Mouse (Mus musculus): ENCODE results near the gene Ppp1r27.
"Not testable (repeated sequence)": the region's sequence is repeated elsewhere in the genome, so short reads cannot be mapped to it uniquely, and the experiment has no call there.

Ppp1r27 gene

GRCm38 (mm10) chr11:120575940-120576339 is 25.0 kb upstream of the Ppp1r27 start:
- DNase-seq (ENCODE audit: low read depth, low spot score), result no peak

GRCm38 (mm10) chr11:120575046-120575445 is 24.1 kb upstream of the Ppp1r27 start:
- no peak for DNase-seq (ENCODE audit: low read depth, low spot score)

- no peak for DNase-seq (ENCODE audit: low read depth, low spot score)
Measured at GRCm38 (mm10) chr11:120574278-120574600, 23.3 kb upstream of the Ppp1r27 start.

GRCm38 (mm10) chr11:120573585-120574277 is 22.8 kb upstream of the Ppp1r27 start:
- DNase-seq (ENCODE audit: low read depth, low spot score), result no peak

- peak; percentile 100 for DNase-seq (ENCODE audit: low read depth, low spot score)
Measured at GRCm38 (mm10) chr11:120572752-120573584, 22.0 kb upstream of the Ppp1r27 start, which contains the start of gene P4hb. Gene P4hb (minus strand): TSS chr11:120573253.

- peak; percentile 43 for DNase-seq (ENCODE audit: low read depth, low spot score)
Measured at GRCm38 (mm10) chr11:120572417-120572751, 21.5 kb upstream of the Ppp1r27 start.

GRCm38 (mm10) chr11:120571754-120572416 is 21.0 kb upstream of the Ppp1r27 start:
- no peak for DNase-seq (ENCODE audit: low read depth, low spot score)

- no peak for DNase-seq (ENCODE audit: low read depth, low spot score)
Measured at GRCm38 (mm10) chr11:120571122-120571521, 20.2 kb upstream of the Ppp1r27 start.

GRCm38 (mm10) chr11:120568324-120568723 is 17.4 kb upstream of the Ppp1r27 start:
- DNase-seq (ENCODE audit: low read depth, low spot score), result no peak

GRCm38 (mm10) chr11:120565114-120565513 is 14.2 kb upstream of the Ppp1r27 start:
- DNase-seq (ENCODE audit: low read depth, low spot score), result no peak

- no peak for DNase-seq (ENCODE audit: low read depth, low spot score)
Measured at GRCm38 (mm10) chr11:120562949-120563348, 12.0 kb upstream of the Ppp1r27 start.

- no peak for DNase-seq (ENCODE audit: low read depth, low spot score)
Measured at GRCm38 (mm10) chr11:120560952-120561728, 10.2 kb upstream of the Ppp1r27 start.

GRCm38 (mm10) chr11:120558843-120559242 is 7.9 kb upstream of the Ppp1r27 start:
- DNase-seq (ENCODE audit: low read depth, low spot score), result not testable (repeated sequence)

GRCm38 (mm10) chr11:120555260-120555659 is 4.3 kb upstream of the Ppp1r27 start:
- DNase-seq (ENCODE audit: low read depth, low spot score), result no peak

- no peak for DNase-seq (ENCODE audit: low read depth, low spot score)
Measured at GRCm38 (mm10) chr11:120554834-120555233, 3.9 kb upstream of the Ppp1r27 start.

- DNase-seq (ENCODE audit: low read depth, low spot score), result no peak
Measured at GRCm38 (mm10) chr11:120552736-120553135, 1.8 kb upstream of the Ppp1r27 start.

GRCm38 (mm10) chr11:120549986-120550809 is 734 bp downstream of the Ppp1r27 start:
- DNase-seq (ENCODE audit: low read depth, low spot score), result no peak

GRCm38 (mm10) chr11:120549168-120549945 is 1.6 kb downstream of the Ppp1r27 start, which contains the start of gene Mcrip1:
Gene Mcrip1 (minus strand): TSS chr11:120549727.
- peak; percentile 92 for DNase-seq (ENCODE audit: low read depth, low spot score)

GRCm38 (mm10) chr11:120548786-120549167 is 2.2 kb downstream of the Ppp1r27 start:
- no peak for DNase-seq (ENCODE audit: low read depth, low spot score)

GRCm38 (mm10) chr11:120548214-120548613 is 2.7 kb downstream of the Ppp1r27 start:
- no peak for DNase-seq (ENCODE audit: low read depth, low spot score)

All from mesoderm, embryonic 11.5 days (tissue).